ENCODE assay signal across 18 mouse cellular contexts in the genomic region with DNA sequence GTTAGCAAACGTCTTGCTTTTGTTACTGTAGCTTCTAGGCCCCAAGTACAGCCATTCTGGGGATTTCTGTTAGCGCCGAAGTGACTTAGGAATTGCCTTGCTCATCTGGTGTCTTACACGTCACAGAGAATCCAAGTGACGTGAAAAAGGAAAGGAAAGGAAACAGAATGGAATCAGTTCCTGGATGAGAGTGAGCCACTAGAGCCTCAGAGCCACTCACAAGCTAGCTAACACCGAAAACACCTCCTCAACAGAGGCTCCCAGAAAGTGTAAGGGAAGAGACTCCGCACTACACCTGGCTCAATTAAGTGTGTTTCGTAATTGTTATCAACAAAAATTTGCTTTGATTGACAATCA. TPM values are rescaled to one million over a fixed set of nuclear protein-coding genes. Genes with fewer than 3 reads are reported as not detected.
DNase-seq lines count a peak whose midpoint lies in the region; ATAC-seq and TF ChIP-seq lines count a peak whose summit lies in the region.
"Not testable (repeated sequence)": the region's sequence is repeated elsewhere in the genome, so short reads cannot be mapped to it uniquely, and the experiment has no call there.
"Had no signal": no experiment of that assay in that cellular context is flagged by ENCODE, and none has a peak within 500 bp of the region (broad histone marks: within the 10 kb centered on the region; RNA-seq: fewer than 3 reads in every experiment).

No protein-coding gene starts in this region.

- not testable (repeated sequence) for H3K27ac ChIP-seq in embryonic facial prominence, embryonic 13.5 days; heart, embryonic 12.5 days (ENCODE audit: poor library complexity, severe bottlenecking); hindbrain, embryonic 14.5 days; intestine, postnatal 0 days (ENCODE audit: low read depth, low read length); limb, embryonic 13.5 days; midbrain, embryonic 14.5 days (replicated peaks; ENCODE audit: low read depth, low read length); stomach, embryonic 14.5 days (ENCODE audit: low read length)

- H3K27me3 ChIP-seq in embryonic facial prominence, embryonic 13.5 days; heart, embryonic 12.5 days (replicated peaks); hindbrain, embryonic 14.5 days (ENCODE audit: control insufficient read depth, insufficient read depth, low read length); intestine, postnatal 0 days (replicated peaks; ENCODE audit: control insufficient read depth, insufficient read depth, low read length); limb, embryonic 13.5 days; midbrain, embryonic 14.5 days (ENCODE audit: control insufficient read depth, insufficient read depth, low read length); stomach, embryonic 14.5 days (ENCODE audit: control insufficient read depth, insufficient read depth, low read length): not testable (repeated sequence)

- not testable (repeated sequence) for H3K4me1 ChIP-seq in embryonic facial prominence, embryonic 13.5 days; heart, embryonic 12.5 days (replicated peaks); hindbrain, embryonic 14.5 days (replicated peaks; ENCODE audit: control insufficient read depth, insufficient read depth, low read length); intestine, postnatal 0 days (replicated peaks; ENCODE audit: control insufficient read depth, insufficient read depth, low read length); limb, embryonic 13.5 days; midbrain, embryonic 14.5 days (ENCODE audit: control insufficient read depth, insufficient read depth, low read length); stomach, embryonic 14.5 days (ENCODE audit: control insufficient read depth, insufficient read depth, low read length)

- peak; percentile 71 for ATAC-seq in embryonic facial prominence, embryonic 13.5 days (ENCODE audit: insufficient number of reproducible peaks, insufficient read depth, low FRiP score, low TSS enrichment, low read depth)
- ATAC-seq in heart, embryonic 12.5 days (ENCODE audit: insufficient number of reproducible peaks, low FRiP score) = peak; percentile 57
- ATAC-seq in hindbrain, embryonic 14.5 days (ENCODE audit: low FRiP score) = peak; percentile 46; the same call in 1 of the 2 replicates
- ATAC-seq in intestine, postnatal 0 days = peak; percentile 38; the same call in 1 of the 2 replicates
- peak; percentile 44; the same call in 1 of the 2 replicates for ATAC-seq in limb, embryonic 13.5 days (ENCODE audit: low FRiP score, low read depth)
- ATAC-seq in midbrain, embryonic 14.5 days (ENCODE audit: low FRiP score, low TSS enrichment) = peak; percentile 76
- peak; percentile 18; the same call in 1 of the 2 replicates for ATAC-seq in stomach, embryonic 14.5 days (ENCODE audit: insufficient number of reproducible peaks, insufficient read depth, low FRiP score, low read depth)

- H3K9ac ChIP-seq in embryonic facial prominence, embryonic 13.5 days; heart, embryonic 12.5 days; hindbrain, embryonic 14.5 days; intestine, postnatal 0 days (ENCODE audit: low read depth, low read length); limb, embryonic 13.5 days; midbrain, embryonic 14.5 days (replicated peaks; ENCODE audit: low read length); stomach, embryonic 14.5 days (replicated peaks; ENCODE audit: low read depth, low read length): not testable (repeated sequence)

- not testable (repeated sequence) for DNase-seq in hindbrain, embryonic 14.5 days (ENCODE audit: low spot score); midbrain, embryonic 14.5 days

- H3K4me3 ChIP-seq in embryonic facial prominence, embryonic 13.5 days; heart, embryonic 12.5 days; hindbrain, embryonic 14.5 days (replicated peaks; ENCODE audit: low read length); intestine, postnatal 0 days (ENCODE audit: low read depth, low read length); limb, embryonic 13.5 days; midbrain, embryonic 14.5 days (replicated peaks; ENCODE audit: low read depth, low read length); stomach, embryonic 14.5 days (ENCODE audit: low read depth, low read length): not testable (repeated sequence)

- H3K4me2 ChIP-seq in embryonic facial prominence, embryonic 13.5 days; heart, embryonic 12.5 days; hindbrain, embryonic 14.5 days (replicated peaks); intestine, postnatal 0 days (replicated peaks; ENCODE audit: low read depth); limb, embryonic 13.5 days (replicated peaks); midbrain, embryonic 14.5 days (ENCODE audit: low read length); stomach, embryonic 14.5 days (replicated peaks; ENCODE audit: low read depth, low read length): not testable (repeated sequence)

- H3K36me3 ChIP-seq in embryonic facial prominence, embryonic 13.5 days; heart, embryonic 12.5 days; hindbrain, embryonic 14.5 days (replicated peaks; ENCODE audit: control insufficient read depth, insufficient read depth); intestine, postnatal 0 days (ENCODE audit: control insufficient read depth, insufficient read depth); limb, embryonic 13.5 days; midbrain, embryonic 14.5 days (ENCODE audit: control insufficient read depth, insufficient read depth, low read length); stomach, embryonic 14.5 days (ENCODE audit: control insufficient read depth, insufficient read depth, low read length): not testable (repeated sequence)

- peaks cover 29% of the 10 kb centered on the region for H3K9me3 ChIP-seq in embryonic facial prominence, embryonic 13.5 days
- peaks cover 21% of the 10 kb centered on the region for H3K9me3 ChIP-seq in heart, embryonic 12.5 days (replicated peaks)
- H3K9me3 ChIP-seq in hindbrain, embryonic 14.5 days (ENCODE audit: control insufficient read depth, low read length) = peaks cover 30% of the 10 kb centered on the region
- not testable (repeated sequence) for H3K9me3 ChIP-seq in intestine, postnatal 0 days (ENCODE audit: control insufficient read depth); stomach, embryonic 14.5 days (ENCODE audit: control insufficient read depth, low read depth, low read length)
- H3K9me3 ChIP-seq in limb, embryonic 13.5 days = peaks cover 31% of the 10 kb centered on the region
- H3K9me3 ChIP-seq in midbrain, embryonic 14.5 days (ENCODE audit: control insufficient read depth, low read length) = peaks cover 29% of the 10 kb centered on the region

- WGBS in embryonic facial prominence, embryonic 13.5 days = 72% methylated on average over 8 of the region's 8 CpGs
- WGBS in heart, embryonic 12.5 days = 71% methylated on average over 8 of the region's 8 CpGs
- WGBS in hindbrain, embryonic 14.5 days = 89% methylated on average over 7 of the region's 8 CpGs
- 85% methylated on average over 7 of the region's 8 CpGs for WGBS in intestine, postnatal 0 days
- WGBS in limb, embryonic 13.5 days = 74% methylated on average over 8 of the region's 8 CpGs
- 83% methylated on average over 7 of the region's 8 CpGs for WGBS in midbrain, embryonic 14.5 days
- WGBS in stomach, embryonic 14.5 days = 83% methylated on average over 7 of the region's 8 CpGs

- not testable (repeated sequence) for TF ChIP-seq CTCF in intestine, postnatal 0 days (IDR thresholded peaks at IDR 0.05; ENCODE audit: low read depth)

RNA-seq across cellular contexts. Expression of a gene that starts 20.8 kb away (rescaled TPM):
- polyA plus RNA-seq in embryonic facial prominence, embryonic 13.5 days (2015; fragmentation: Nextera tagmentation; extraction: Ambion mirVana) = not detected in 2 replicates
- not detected in 2 replicates for polyA plus RNA-seq in heart, embryonic 12.5 days (2016; fragmentation: Nextera tagmentation; extraction: Ambion mirVana)
- not detected in 2 replicates for polyA plus RNA-seq in hindbrain, embryonic 14.5 days (2014; fragmentation: Nextera tagmentation; extraction: Ambion mirVana)
- polyA plus RNA-seq in intestine, postnatal 0 days (2015; fragmentation: Nextera tagmentation; extraction: Ambion mirVana) = not detected in 2 replicates
- polyA plus RNA-seq in limb, embryonic 13.5 days (2015; fragmentation: Nextera tagmentation; extraction: Ambion mirVana) = not detected in 2 replicates
- polyA plus RNA-seq in midbrain, embryonic 14.5 days (2014; fragmentation: Nextera tagmentation; extraction: Ambion mirVana) = not detected in 2 replicates
- not detected in 2 replicates for polyA plus RNA-seq in stomach, embryonic 14.5 days (2014; fragmentation: Nextera tagmentation; extraction: Ambion mirVana)
- polyA plus RNA-seq: erythroblast, embryonic 14.5 days; forebrain, embryonic 14.5 days; frontal cortex, adult 2 months; hindbrain, embryonic 13.5 days; liver, embryonic 14.5 days; lung, embryonic 15.5 days; midbrain, embryonic 15.5 days; myocyte; Patski; small intestine, adult 2 months; urinary bladder, adult 2 months had no signal

Comparison
In these comparisons a context has a peak if more than half of its experiments do, and no peak if none do; other contexts are left out.
1. ATAC-seq: peak in every context shown above with its lines; median percentile 76 in midbrain, embryonic 14.5 days; 71 in embryonic facial prominence, embryonic 13.5 days; 57 in heart, embryonic 12.5 days; 46 in hindbrain, embryonic 14.5 days; 44 in limb, embryonic 13.5 days; 38 in intestine, postnatal 0 days; 18 in stomach, embryonic 14.5 days.